Mouse (Mus musculus): ENCODE results near the gene Phkb. TPM values are rescaled to one million over a fixed set of nuclear protein-coding genes. Genes with fewer than 3 reads are reported as not detected.

Phkb gene
- polyA plus RNA-seq, 1 experiment from 2014 or later = 42.2 TPM

GRCm38 (mm10) chr8:85992911-85993310 is 152.2 kb downstream of the Phkb start:
- H3K4me1 ChIP-seq (ENCODE audit: control insufficient read depth, insufficient read depth, low read length) = no peaks in the 10 kb centered on the region
- no peaks in the 10 kb centered on the region for H3K9me3 ChIP-seq (replicated peaks; ENCODE audit: control insufficient read depth, low read length)
- H3K4me2 ChIP-seq (ENCODE audit: low read depth, low read length) = no peak overlapping the region
- WGBS = 80% methylated on average over 1 of the region's 1 CpGs
- H3K9ac ChIP-seq (ENCODE audit: low read length) = no peak overlapping the region
- no peak overlapping the region for H3K27ac ChIP-seq (ENCODE audit: low read length)
- no peaks in the 10 kb centered on the region for H3K27me3 ChIP-seq (ENCODE audit: control insufficient read depth, insufficient read depth, low read length)
- H3K4me3 ChIP-seq (ENCODE audit: low read length) = no peak overlapping the region
- H3K36me3 ChIP-seq (ENCODE audit: control insufficient read depth, insufficient read depth) = no peaks in the 10 kb centered on the region
- ATAC-seq (replicated peaks; ENCODE audit: extremely low read depth, insufficient read depth, low FRiP score) = no peak

DNA sequence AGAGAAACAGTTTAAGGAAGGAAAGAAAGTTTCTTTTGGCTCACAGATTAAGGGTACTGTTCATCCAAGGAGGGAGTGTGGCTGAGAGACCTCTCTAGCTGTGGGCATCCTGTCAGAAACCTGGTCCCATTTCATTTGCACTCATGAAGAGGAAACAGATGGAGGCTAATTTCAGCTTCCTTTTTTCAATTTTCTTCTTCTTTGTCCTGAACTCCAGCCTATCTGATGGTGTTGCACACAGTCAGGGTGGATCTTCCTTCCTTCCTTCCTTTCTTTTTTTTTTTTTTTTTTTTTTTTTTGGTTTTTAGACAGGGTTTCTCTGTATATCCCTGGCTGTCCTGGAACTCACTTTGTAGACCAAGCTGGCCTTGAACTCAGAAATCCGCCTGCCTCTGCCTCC is 152.9 kb downstream of the Phkb start:
- Histone ChIP-seq H3K27ac (ENCODE audit: low read length) (no peak overlapping the region), H3K27me3 (ENCODE audit: control insufficient read depth, insufficient read depth, low read length) (no peaks in the 10 kb centered on the region), H3K9me3 (replicated peaks; ENCODE audit: control insufficient read depth, low read length) (no peaks in the 10 kb centered on the region), H3K4me2 (ENCODE audit: low read depth, low read length) (no peak overlapping the region), H3K4me1 (ENCODE audit: control insufficient read depth, insufficient read depth, low read length) (no peaks in the 10 kb centered on the region), H3K9ac (ENCODE audit: low read length) (no peak overlapping the region), H3K4me3 (ENCODE audit: low read length) (no peak overlapping the region), H3K36me3 (ENCODE audit: control insufficient read depth, insufficient read depth) (no peaks in the 10 kb centered on the region)
- 96% methylated on average over 1 of the region's 1 CpGs for WGBS
- no peak for ATAC-seq (replicated peaks; ENCODE audit: extremely low read depth, insufficient read depth, low FRiP score)

DNA sequence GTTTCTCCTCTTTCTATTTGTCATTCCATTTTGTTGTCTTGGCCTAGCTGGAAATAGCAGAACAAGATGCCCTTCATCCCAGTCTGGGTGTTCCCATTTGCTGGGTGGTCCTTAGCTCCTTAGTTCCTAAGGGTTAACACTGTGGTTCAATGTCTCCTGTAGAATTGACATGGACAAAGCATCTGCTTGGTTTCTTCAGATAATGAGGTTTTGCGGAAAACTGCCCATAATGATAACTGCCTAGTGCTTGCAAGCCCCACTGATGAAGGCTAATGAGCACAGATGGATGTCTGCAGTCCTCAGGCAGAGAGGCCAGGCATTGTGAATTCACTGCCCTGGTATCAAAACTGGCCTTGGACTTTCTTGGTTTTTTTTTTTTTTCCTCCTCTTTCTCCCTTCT is 155.2 kb downstream of the Phkb start:
- H3K4me3 ChIP-seq (ENCODE audit: low read length) = no peak overlapping the region
- no peaks in the 10 kb centered on the region for H3K36me3 ChIP-seq (ENCODE audit: control insufficient read depth, insufficient read depth)
- no peak overlapping the region for H3K9ac ChIP-seq (ENCODE audit: low read length)
- no peaks in the 10 kb centered on the region for H3K9me3 ChIP-seq (replicated peaks; ENCODE audit: control insufficient read depth, low read length)
- 82% methylated on average over 1 of the region's 1 CpGs for WGBS
- no peaks in the 10 kb centered on the region for H3K27me3 ChIP-seq (ENCODE audit: control insufficient read depth, insufficient read depth, low read length)
- H3K27ac ChIP-seq (ENCODE audit: low read length) = no peak overlapping the region
- H3K4me2 ChIP-seq (ENCODE audit: low read depth, low read length) = no peak overlapping the region
- no peaks in the 10 kb centered on the region for H3K4me1 ChIP-seq (ENCODE audit: control insufficient read depth, insufficient read depth, low read length)
- ATAC-seq (replicated peaks; ENCODE audit: extremely low read depth, insufficient read depth, low FRiP score) = no peak

- no peak overlapping the region for H3K4me2 ChIP-seq (ENCODE audit: low read depth, low read length)
- no peaks in the 10 kb centered on the region for H3K36me3 ChIP-seq (ENCODE audit: control insufficient read depth, insufficient read depth)
- H3K27ac ChIP-seq (ENCODE audit: low read length) = no peak overlapping the region
- no peak overlapping the region for H3K9ac ChIP-seq (ENCODE audit: low read length)
- H3K4me3 ChIP-seq (ENCODE audit: low read length) = no peak overlapping the region
- no peaks in the 10 kb centered on the region for H3K4me1 ChIP-seq (ENCODE audit: control insufficient read depth, insufficient read depth, low read length)
- no peak for ATAC-seq (replicated peaks; ENCODE audit: extremely low read depth, insufficient read depth, low FRiP score)
- no peaks in the 10 kb centered on the region for H3K27me3 ChIP-seq (ENCODE audit: control insufficient read depth, insufficient read depth, low read length)
- no peaks in the 10 kb centered on the region for H3K9me3 ChIP-seq (replicated peaks; ENCODE audit: control insufficient read depth, low read length)
These were observed 165.7 kb downstream of the Phkb start for GRCm38 (mm10) chr8:86006485-86006884.

DNA sequence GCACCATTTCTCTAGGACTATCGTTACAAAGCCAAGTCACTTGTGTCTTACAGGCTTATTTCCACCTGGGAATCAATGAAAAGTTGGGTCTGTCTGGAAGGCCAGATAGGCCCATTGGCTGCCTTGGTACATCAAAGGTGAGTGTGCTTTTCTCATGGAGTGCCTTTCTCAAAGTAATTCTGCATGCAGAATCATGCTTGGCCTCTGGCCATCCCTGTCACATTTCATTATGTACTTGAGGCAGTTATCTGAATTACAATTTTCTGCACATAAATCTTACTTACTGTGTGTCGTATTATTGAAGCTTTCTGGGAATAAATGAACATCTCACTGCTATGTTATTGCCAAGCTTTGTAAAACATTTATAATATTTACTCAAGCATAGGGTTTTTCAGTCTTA is 176.0 kb downstream of the Phkb start:
- Histone ChIP-seq H3K4me1 (ENCODE audit: control insufficient read depth, insufficient read depth, low read length) (no peaks in the 10 kb centered on the region), H3K27me3 (ENCODE audit: control insufficient read depth, insufficient read depth, low read length) (no peaks in the 10 kb centered on the region), H3K27ac (ENCODE audit: low read length) (no peak overlapping the region), H3K36me3 (ENCODE audit: control insufficient read depth, insufficient read depth) (0 out of 2 replicates have a peak, but pooled peaks cover 3% of the 10 kb centered on the region), H3K9me3 (replicated peaks; ENCODE audit: control insufficient read depth, low read length) (no peaks in the 10 kb centered on the region), H3K4me2 (ENCODE audit: low read depth, low read length) (no peak overlapping the region), H3K9ac (ENCODE audit: low read length) (no peak overlapping the region), H3K4me3 (ENCODE audit: low read length) (no peak overlapping the region)
- WGBS = 78% methylated on average over 2 of the region's 2 CpGs
- no peak for ATAC-seq (replicated peaks; ENCODE audit: extremely low read depth, insufficient read depth, low FRiP score)

DNA sequence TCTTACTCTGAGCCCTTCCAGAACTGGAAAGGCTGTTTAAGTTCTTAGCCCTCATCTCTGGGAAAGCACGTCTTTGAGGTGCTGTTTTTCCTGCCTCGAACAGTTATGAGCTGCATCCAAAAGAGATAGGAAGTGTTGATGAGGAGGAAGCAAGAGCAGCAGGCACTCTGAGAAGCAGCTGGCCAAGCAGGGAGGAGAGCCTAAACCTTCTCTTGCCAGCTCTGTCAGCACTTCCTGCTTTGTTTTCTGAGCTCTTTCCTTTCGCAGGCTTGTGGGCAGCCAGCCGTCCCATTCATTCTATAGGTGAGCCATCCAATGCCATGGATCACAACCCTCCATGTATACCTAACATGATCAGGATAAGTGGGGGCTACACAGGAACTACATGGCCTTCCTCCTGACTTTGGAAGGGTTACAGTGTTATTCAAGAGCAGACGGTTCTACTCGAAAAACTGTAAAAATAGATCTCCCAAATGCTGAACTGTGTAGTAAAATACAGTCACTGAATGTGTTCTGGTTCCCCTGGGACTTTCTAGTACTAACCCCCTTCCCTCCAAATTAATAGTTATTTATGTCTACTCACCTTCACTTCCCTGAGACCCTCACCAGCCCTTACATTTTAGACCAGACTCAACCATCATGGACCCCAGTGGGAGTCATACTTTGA is 188.0 kb downstream of the Phkb start:
- no peaks in the 10 kb centered on the region for H3K27me3 ChIP-seq (ENCODE audit: control insufficient read depth, insufficient read depth, low read length)
- no peak overlapping the region for H3K27ac ChIP-seq (ENCODE audit: low read length)
- H3K36me3 ChIP-seq (ENCODE audit: control insufficient read depth, insufficient read depth) = no peaks in the 10 kb centered on the region; the same call in 1 of the 2 replicates
- H3K9me3 ChIP-seq (replicated peaks; ENCODE audit: control insufficient read depth, low read length) = no peaks in the 10 kb centered on the region
- H3K4me2 ChIP-seq (ENCODE audit: low read depth, low read length) = no peak overlapping the region
- no peak for ATAC-seq (replicated peaks; ENCODE audit: extremely low read depth, insufficient read depth, low FRiP score)
- whole genome bisulfite sequencing = 53% methylated on average over 6 of the region's 6 CpGs
- no peak overlapping the region for H3K4me3 ChIP-seq (ENCODE audit: low read length)
- H3K9ac ChIP-seq (ENCODE audit: low read length) = no peak overlapping the region
- H3K4me1 ChIP-seq (ENCODE audit: control insufficient read depth, insufficient read depth, low read length) = no peaks in the 10 kb centered on the region

DNA sequence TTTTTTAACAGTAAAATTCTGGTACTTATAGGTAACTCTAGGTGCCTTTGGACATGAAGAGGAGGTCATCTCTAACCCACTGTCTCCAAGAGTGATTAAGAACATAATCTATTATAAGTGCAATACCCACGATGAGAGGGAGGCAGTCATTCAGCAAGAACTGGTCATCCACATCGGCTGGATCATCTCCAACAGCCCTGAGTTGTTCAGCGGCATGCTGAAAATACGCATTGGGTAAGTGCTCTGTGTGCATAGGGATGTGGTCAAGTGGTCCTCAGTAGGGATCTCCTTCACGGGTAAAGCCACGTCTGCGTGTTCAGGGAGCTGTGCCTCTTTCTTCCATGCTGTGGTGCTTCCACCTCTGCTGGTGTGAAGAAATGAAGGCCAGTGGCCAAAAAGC is 188.7 kb downstream of the Phkb start:
- no peak for ATAC-seq (replicated peaks; ENCODE audit: extremely low read depth, insufficient read depth, low FRiP score)
- Histone ChIP-seq H3K9me3 (replicated peaks; ENCODE audit: control insufficient read depth, low read length) (no peaks in the 10 kb centered on the region), H3K27ac (ENCODE audit: low read length) (no peak overlapping the region), H3K27me3 (ENCODE audit: control insufficient read depth, insufficient read depth, low read length) (no peaks in the 10 kb centered on the region), H3K9ac (ENCODE audit: low read length) (no peak overlapping the region), H3K4me2 (ENCODE audit: low read depth, low read length) (no peak overlapping the region), H3K4me1 (ENCODE audit: control insufficient read depth, insufficient read depth, low read length) (no peaks in the 10 kb centered on the region), H3K4me3 (ENCODE audit: low read length) (no peak overlapping the region), H3K36me3 (ENCODE audit: control insufficient read depth, insufficient read depth) (no peaks in the 10 kb centered on the region; the same call in 1 of the 2 replicates)
- WGBS = 79% methylated on average over 7 of the region's 7 CpGs

DNA sequence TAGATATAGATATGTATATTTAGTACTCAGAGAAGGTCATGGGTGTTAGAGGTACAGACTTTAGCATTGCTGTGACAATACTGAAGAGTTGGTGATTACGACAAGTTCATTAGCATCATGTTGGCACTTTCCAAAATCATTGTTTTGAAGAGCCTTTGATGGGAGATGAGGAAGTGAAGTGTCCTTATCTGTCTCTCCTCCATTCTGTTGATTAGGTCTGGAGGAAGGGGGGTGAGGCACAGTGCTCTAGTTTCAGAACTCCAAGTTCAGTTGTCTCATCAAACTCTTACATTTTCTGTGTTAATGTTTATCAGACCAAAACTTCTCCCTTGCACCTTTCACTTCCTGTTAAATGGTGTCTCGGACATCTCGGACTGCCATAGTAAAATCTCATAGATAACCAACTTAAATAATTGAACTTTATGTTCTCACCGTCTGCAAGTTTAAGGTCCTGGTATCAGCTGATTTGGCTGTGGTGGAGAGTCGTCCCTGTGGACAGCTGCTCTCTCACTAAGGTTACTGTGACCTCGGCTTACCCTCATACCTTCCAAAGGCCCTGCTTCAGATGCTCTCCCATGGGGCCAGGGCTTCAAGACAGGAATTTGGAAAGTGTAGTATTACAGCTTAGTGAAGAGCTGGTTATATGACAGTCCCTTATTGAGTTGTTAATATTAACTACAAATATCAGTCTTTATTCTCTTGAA is 194.1 kb downstream of the Phkb start:
- no peak overlapping the region for H3K9ac ChIP-seq (ENCODE audit: low read length)
- 59% methylated on average over 6 of the region's 6 CpGs for WGBS
- no peak overlapping the region for H3K27ac ChIP-seq (ENCODE audit: low read length)
- no peak for ATAC-seq (replicated peaks; ENCODE audit: extremely low read depth, insufficient read depth, low FRiP score)
- no peak overlapping the region for H3K4me2 ChIP-seq (ENCODE audit: low read depth, low read length)
- H3K36me3 ChIP-seq (ENCODE audit: control insufficient read depth, insufficient read depth) = no peaks in the 10 kb centered on the region; the same call in 1 of the 2 replicates
- H3K4me3 ChIP-seq (ENCODE audit: low read length) = no peak overlapping the region
- no peaks in the 10 kb centered on the region for H3K27me3 ChIP-seq (ENCODE audit: control insufficient read depth, insufficient read depth, low read length)
- no peaks in the 10 kb centered on the region for H3K9me3 ChIP-seq (replicated peaks; ENCODE audit: control insufficient read depth, low read length)
- no peaks in the 10 kb centered on the region for H3K4me1 ChIP-seq (ENCODE audit: control insufficient read depth, insufficient read depth, low read length)

GRCm38 (mm10) chr8:86035371-86035770 is 194.6 kb downstream of the Phkb start:
- H3K27me3 ChIP-seq (ENCODE audit: control insufficient read depth, insufficient read depth, low read length) = no peaks in the 10 kb centered on the region
- H3K4me1 ChIP-seq (ENCODE audit: control insufficient read depth, insufficient read depth, low read length) = no peaks in the 10 kb centered on the region
- no peak for ATAC-seq (replicated peaks; ENCODE audit: extremely low read depth, insufficient read depth, low FRiP score)
- no peak overlapping the region for H3K4me2 ChIP-seq (ENCODE audit: low read depth, low read length)
- H3K9me3 ChIP-seq (replicated peaks; ENCODE audit: control insufficient read depth, low read length) = no peaks in the 10 kb centered on the region
- 83% methylated on average over 4 of the region's 4 CpGs for WGBS
- no peak overlapping the region for H3K27ac ChIP-seq (ENCODE audit: low read length)
- no peak overlapping the region for H3K4me3 ChIP-seq (ENCODE audit: low read length)
- H3K9ac ChIP-seq (ENCODE audit: low read length) = no peak overlapping the region
- H3K36me3 ChIP-seq (ENCODE audit: control insufficient read depth, insufficient read depth) = no peaks in the 10 kb centered on the region; the same call in 1 of the 2 replicates
